Comparison of ENCODE assay signal across 8 mouse cellular contexts in the genomic region with DNA sequence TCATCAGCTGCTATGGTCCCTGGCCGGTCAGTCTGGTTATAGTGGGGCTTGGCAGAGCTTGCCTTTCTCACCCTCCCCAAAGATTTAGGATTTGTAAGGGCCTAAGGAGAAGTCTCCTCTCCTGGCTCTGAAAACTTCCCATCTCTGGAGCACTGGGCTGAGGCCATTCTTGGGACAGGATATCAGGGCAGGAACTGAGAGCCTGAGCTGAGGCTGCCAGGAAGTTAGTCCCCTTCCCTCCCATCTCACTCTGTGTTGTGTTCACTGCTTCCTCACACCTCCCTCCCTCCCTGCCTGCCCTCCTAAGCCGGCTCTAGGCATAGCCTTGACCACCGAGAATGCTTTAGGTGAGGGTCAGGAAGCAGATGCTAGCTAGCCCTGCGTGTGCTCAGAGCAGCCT. TPM values are rescaled to one million over a fixed set of nuclear protein-coding genes. Genes with fewer than 3 reads are reported as not detected.
DNase-seq lines count a peak whose midpoint lies in the region; ATAC-seq lines count a peak whose summit lies in the region.

No protein-coding gene starts in this region.

- H3K27ac ChIP-seq in embryonic facial prominence, embryonic 11.5 days (replicated peaks; ENCODE audit: low read depth, low read length): peak overlapping the region; percentile 86
- peak overlapping the region; percentile 94 for H3K27ac ChIP-seq in hindbrain, embryonic 11.5 days (ENCODE audit: low read depth, low read length)

- no peaks in the 10 kb centered on the region for H3K9me3 ChIP-seq in embryonic facial prominence, embryonic 11.5 days (replicated peaks; ENCODE audit: control insufficient read depth, low read length)
- no peaks in the 10 kb centered on the region for H3K9me3 ChIP-seq in hindbrain, embryonic 11.5 days (ENCODE audit: control insufficient read depth, low read length)

- intact Hi-C loops in heart, postnatal 14 days (cut with DNase I): no loop called here

- 1% methylated on average over 4 of the region's 4 CpGs for WGBS in embryonic facial prominence, embryonic 11.5 days
- WGBS in hindbrain, embryonic 11.5 days: 3% methylated on average over 4 of the region's 4 CpGs

- H3K4me3 ChIP-seq in embryonic facial prominence, embryonic 11.5 days (ENCODE audit: low read depth, low read length): no peak overlapping the region
- peak overlapping the region; percentile 84 for H3K4me3 ChIP-seq in hindbrain, embryonic 11.5 days (ENCODE audit: low read depth, low read length)

- peak; percentile 57 to 74 for DNase-seq in heart, adult 18-20 months
- DNase-seq in heart, postnatal 14 days: no peak
- no peak for DNase-seq in embryonic facial prominence, embryonic 11.5 days (ENCODE audit: low spot score)
- DNase-seq in hindbrain, embryonic 11.5 days (ENCODE audit: low spot score): peak; percentile 44
- DNase-seq in lung, postnatal 4 days: peak; percentile 45 to 55
- no peak for DNase-seq in spleen, postnatal 4 days (ENCODE audit: low spot score in 2 of 2)
- no peak for DNase-seq in thymus, postnatal 14 days

- no peak overlapping the region for H3K9ac ChIP-seq in embryonic facial prominence, embryonic 11.5 days (replicated peaks; ENCODE audit: low read length)
- H3K9ac ChIP-seq in hindbrain, embryonic 11.5 days (ENCODE audit: low read depth, low read length): peak overlapping the region; percentile 92

- 0 out of 2 replicates have a peak, but pooled peaks cover 2% of the 10 kb centered on the region for H3K36me3 ChIP-seq in embryonic facial prominence, embryonic 11.5 days (replicated peaks; ENCODE audit: control insufficient read depth, insufficient read depth, low read depth, low read length)
- H3K36me3 ChIP-seq in hindbrain, embryonic 11.5 days (ENCODE audit: control insufficient read depth, insufficient read depth, low read length): 0 out of 2 replicates have a peak, but pooled peaks cover 3% of the 10 kb centered on the region

- peak overlapping the region; percentile 11 for H3K4me2 ChIP-seq in embryonic facial prominence, embryonic 11.5 days (ENCODE audit: low read depth, low read length)
- peak overlapping the region; percentile 47 for H3K4me2 ChIP-seq in hindbrain, embryonic 11.5 days (replicated peaks; ENCODE audit: low read depth, low read length)

- peaks cover 10% of the 10 kb centered on the region for H3K4me1 ChIP-seq in embryonic facial prominence, embryonic 11.5 days (ENCODE audit: control insufficient read depth, insufficient read depth, low read length)
- H3K4me1 ChIP-seq in hindbrain, embryonic 11.5 days (replicated peaks; ENCODE audit: control insufficient read depth, insufficient read depth, low read length): peaks cover 37% of the 10 kb centered on the region

- ATAC-seq in embryonic facial prominence, embryonic 11.5 days (replicated peaks; ENCODE audit: insufficient number of reproducible peaks, low FRiP score, low TSS enrichment, low read depth): no peak
- no peak for ATAC-seq in hindbrain, embryonic 11.5 days (ENCODE audit: low FRiP score)
- ATAC-seq in monocyte, adult 5-6 weeks (replicated peaks; ENCODE audit: insufficient number of reproducible peaks, low FRiP score, low TSS enrichment, poor library complexity, severe bottlenecking): no peak

- no peaks in the 10 kb centered on the region for H3K27me3 ChIP-seq in embryonic facial prominence, embryonic 11.5 days (ENCODE audit: control insufficient read depth, insufficient read depth, low read length)
- H3K27me3 ChIP-seq in hindbrain, embryonic 11.5 days (ENCODE audit: control insufficient read depth, insufficient read depth, low read length): no peaks in the 10 kb centered on the region

RNA-seq across cellular contexts. Expression of gene Pea15a, which starts 3.0 kb away (rescaled TPM):
- 10 to 100 TPM; 57.4 to 69.9 TPM for total RNA-seq in heart, adult 18-20 months (2021)
- total RNA-seq in heart, postnatal 14 days (2021): 10 to 100 TPM; 71.1 to 77.7 TPM
- 121 and 123 TPM in 2 replicates for polyA plus RNA-seq in embryonic facial prominence, embryonic 11.5 days (2014; fragmentation: Nextera tagmentation; extraction: Ambion mirVana)
- 283 and 321 TPM in 2 replicates for polyA plus RNA-seq in hindbrain, embryonic 11.5 days (2014; fragmentation: Nextera tagmentation; extraction: Ambion mirVana)
- total RNA-seq in monocyte, adult 5-6 weeks (2017): 23.3 to 71.6 TPM (median 23.9 TPM) in 3 replicates

RNA-seq across cellular contexts. Expression of gene Casq1, which starts 16.1 kb away (rescaled TPM):
- total RNA-seq in heart, adult 18-20 months (2021): 1 to 10 TPM; 2.2 to 2.7 TPM
- 10 to 100 TPM; 10.1 to 12.9 TPM for total RNA-seq in heart, postnatal 14 days (2021)
- 1.7 and 2.3 TPM in 2 replicates for polyA plus RNA-seq in embryonic facial prominence, embryonic 11.5 days (2014; fragmentation: Nextera tagmentation; extraction: Ambion mirVana)
- polyA plus RNA-seq in hindbrain, embryonic 11.5 days (2014; fragmentation: Nextera tagmentation; extraction: Ambion mirVana): 1.4 and 2.5 TPM in 2 replicates
- not detected in 3 replicates for total RNA-seq in monocyte, adult 5-6 weeks (2017)

RNA-seq across cellular contexts. Expression of gene Atp1a4, which starts 54.6 kb away (rescaled TPM):
- not detected for total RNA-seq in heart, adult 18-20 months (2021)
- total RNA-seq in heart, postnatal 14 days (2021): not detected
- polyA plus RNA-seq in embryonic facial prominence, embryonic 11.5 days (2014; fragmentation: Nextera tagmentation; extraction: Ambion mirVana): not detected in 2 replicates
- polyA plus RNA-seq in hindbrain, embryonic 11.5 days (2014; fragmentation: Nextera tagmentation; extraction: Ambion mirVana): 0.06 TPM in 1 of 2 replicates, not detected in the other
- 0.43 TPM in 1 of 3 replicates, not detected in the others for total RNA-seq in monocyte, adult 5-6 weeks (2017)

RNA-seq across cellular contexts. Expression of gene Dcaf8, which starts 55.7 kb away (rescaled TPM):
- 100 to 1,000 TPM; 110 to 119 TPM for total RNA-seq in heart, adult 18-20 months (2021)
- 100 to 1,000 TPM; 117 to 122 TPM for total RNA-seq in heart, postnatal 14 days (2021)
- polyA plus RNA-seq in embryonic facial prominence, embryonic 11.5 days (2014; fragmentation: Nextera tagmentation; extraction: Ambion mirVana): 103 and 109 TPM in 2 replicates
- polyA plus RNA-seq in hindbrain, embryonic 11.5 days (2014; fragmentation: Nextera tagmentation; extraction: Ambion mirVana): 87.8 and 96.0 TPM in 2 replicates
- total RNA-seq in monocyte, adult 5-6 weeks (2017): 77.0 to 164 TPM (median 136 TPM) in 3 replicates

RNA-seq across cellular contexts. Expression of gene Igsf8, which starts 57.9 kb away (rescaled TPM):
- 10 to 100 TPM in 1 of 2 experiments, 1 to 10 TPM in 1; 9.8 to 10.1 TPM for total RNA-seq in heart, adult 18-20 months (2021)
- 10 to 100 TPM; 13.8 to 16.3 TPM for total RNA-seq in heart, postnatal 14 days (2021)
- polyA plus RNA-seq in embryonic facial prominence, embryonic 11.5 days (2014; fragmentation: Nextera tagmentation; extraction: Ambion mirVana): 30.1 and 36.7 TPM in 2 replicates
- polyA plus RNA-seq in hindbrain, embryonic 11.5 days (2014; fragmentation: Nextera tagmentation; extraction: Ambion mirVana): 123 and 136 TPM in 2 replicates
- total RNA-seq in monocyte, adult 5-6 weeks (2017): 13.0 to 18.8 TPM (median 16.7 TPM) in 3 replicates

Comparison
In these comparisons a context has a peak if more than half of its experiments do, and no peak if none do; other contexts are left out.
1. DNase-seq: peak in heart, adult 18-20 months (2 of 2), hindbrain, embryonic 11.5 days (single experiment) and lung, postnatal 4 days (2 of 2); none in heart, postnatal 14 days (0 of 2), embryonic facial prominence, embryonic 11.5 days (single experiment), spleen, postnatal 4 days (0 of 2) and thymus, postnatal 14 days (single experiment).